Mouse (Mus musculus) E14TG2a.4 (cell line): ENCODE data around the gene Anapc4.
A peak's percentile ranks its signal among the peaks of the same experiment; 100 is the strongest.

Experiments
- H3K27me3 ChIP-seq: 2 replicates; pipeline ENCODE4 v1.6.1; 2014; ENCODE audit warnings: low read length, control low read depth; ENCODE audit not compliant: insufficient read depth
- H3K36me3 ChIP-seq: 2 replicates; pipeline ENCODE4 v1.6.1; 2014; ENCODE audit warnings: low read length, control low read depth; ENCODE audit not compliant: insufficient read depth
- H3K4me1 ChIP-seq: replicated peaks from 2 replicates; pipeline ENCODE4 v1.6.1; 2014; ENCODE audit warnings: low read depth, low read length, control low read depth
- H3K4me3 ChIP-seq: replicated peaks from 2 replicates; pipeline ENCODE4 v1.5.1; 2014; ENCODE audit warnings: mild to moderate bottlenecking, low read length
- H3K9me3 ChIP-seq: 2 replicates; pipeline ENCODE4 v1.6.1; 2014; ENCODE audit warnings: low read length, control low read depth
- CTCF ChIP-seq: conservative IDR thresholded peaks from 2 replicates; pipeline ENCODE4 v1.5.1; 2014; ENCODE audit warnings: low read length
- NANOG ChIP-seq: IDR thresholded peaks from 2 replicates; pipeline ENCODE4 v1.6.1; 2014; ENCODE audit warnings: borderline replicate concordance, low read length, mixed read lengths
- POU5F1 ChIP-seq: IDR thresholded peaks from 2 replicates; pipeline ENCODE4 v1.6.1; 2014; ENCODE audit warnings: low read length, borderline replicate concordance

Anapc4 gene

GRCm38 (mm10) chr5:52879926-52880325, 46.1 kb downstream of the Anapc4 start:
- Histone ChIP-seq H3K4me3 (no peak overlapping the region), H3K4me1 (no peaks in the 10 kb centered on the region; the same call in 1 of the 2 replicates), H3K27me3 (peaks cover 20% of the 10 kb centered on the region), H3K36me3 (no peaks in the 10 kb centered on the region), H3K9me3 (no peaks in the 10 kb centered on the region)
- no peak for TF ChIP-seq CTCF
- no peak for TF ChIP-seq NANOG
- no peak for TF ChIP-seq POU5F1

GRCm38 (mm10) chr5:52882446-52882845, 48.6 kb downstream of the Anapc4 start:
- Histone ChIP-seq H3K9me3 (no peaks in the 10 kb centered on the region; the same call in 1 of the 2 replicates), H3K36me3 (no peaks in the 10 kb centered on the region), H3K4me1 (no peaks in the 10 kb centered on the region; the same call in 1 of the 2 replicates), H3K27me3 (peaks cover 20% of the 10 kb centered on the region), H3K4me3 (no peak overlapping the region)
- TF ChIP-seq CTCF (no peak), POU5F1 (no peak), NANOG (no peak)

GRCm38 (mm10) chr5:52887085-52887484, 53.3 kb downstream of the Anapc4 start:
- Histone ChIP-seq H3K4me3 (no peak overlapping the region), H3K4me1 (no peaks in the 10 kb centered on the region), H3K9me3 (peaks cover 17% of the 10 kb centered on the region), H3K36me3 (no peaks in the 10 kb centered on the region), H3K27me3 (peaks cover 2% of the 10 kb centered on the region; the same call in 1 of the 2 replicates)
- TF ChIP-seq CTCF, result peak; percentile 93
- TF ChIP-seq POU5F1, result no peak

GRCm38 (mm10) chr5:52889919-52890318, 56.1 kb downstream of the Anapc4 start:
- Histone ChIP-seq H3K36me3 (no peaks in the 10 kb centered on the region), H3K27me3 (peaks cover 4% of the 10 kb centered on the region; the same call in 1 of the 2 replicates), H3K9me3 (peaks cover 24% of the 10 kb centered on the region), H3K4me1 (peaks cover 7% of the 10 kb centered on the region; the same call in 1 of the 2 replicates), H3K4me3 (no peak overlapping the region)
- TF ChIP-seq POU5F1 (no peak), NANOG (no peak), CTCF (no peak)

- peaks cover 7% of the 10 kb centered on the region; the same call in 1 of the 2 replicates for H3K4me1 ChIP-seq
- H3K9me3 ChIP-seq, result peaks cover 24% of the 10 kb centered on the region
- TF ChIP-seq POU5F1 (no peak), NANOG (no peak), CTCF (no peak)
- H3K27me3 ChIP-seq, result peaks cover 4% of the 10 kb centered on the region; the same call in 1 of the 2 replicates
- no peak overlapping the region for H3K4me3 ChIP-seq
- no peaks in the 10 kb centered on the region for H3K36me3 ChIP-seq
Observed at GRCm38 (mm10) chr5:52891949-52892835, 58.4 kb downstream of the Anapc4 start.

- H3K27me3 ChIP-seq, result peaks cover 4% of the 10 kb centered on the region; the same call in 1 of the 2 replicates
- H3K4me1 ChIP-seq, result peaks cover 7% of the 10 kb centered on the region; the same call in 1 of the 2 replicates
- no peaks in the 10 kb centered on the region for H3K36me3 ChIP-seq
- TF ChIP-seq NANOG (no peak), POU5F1 (no peak), CTCF (no peak)
- no peak overlapping the region for H3K4me3 ChIP-seq
- peaks cover 10% of the 10 kb centered on the region for H3K9me3 ChIP-seq
Observed at GRCm38 (mm10) chr5:52893938-52894337, 60.1 kb downstream of the Anapc4 start.

- Histone ChIP-seq H3K27me3 (no peaks in the 10 kb centered on the region), H3K4me1 (peaks cover 9% of the 10 kb centered on the region)
Observed at GRCm38 (mm10) chr5:52904246-52904645, 70.4 kb downstream of the Anapc4 start.

GRCm38 (mm10) chr5:52904671-52905070, 70.9 kb downstream of the Anapc4 start:
- TF ChIP-seq POU5F1 (no peak), NANOG (no peak), CTCF (no peak)
- Histone ChIP-seq H3K4me1 (peaks cover 13% of the 10 kb centered on the region), H3K9me3 (no peaks in the 10 kb centered on the region), H3K4me3 (no peak overlapping the region), H3K36me3 (no peaks in the 10 kb centered on the region), H3K27me3 (no peaks in the 10 kb centered on the region)

More at GRCm38 (mm10) chr5:52904246-52904645, 70.4 kb downstream of the Anapc4 start:
- H3K9me3 ChIP-seq, result no peaks in the 10 kb centered on the region
- no peaks in the 10 kb centered on the region for H3K36me3 ChIP-seq
- no peak for TF ChIP-seq NANOG
- TF ChIP-seq CTCF, result no peak
- TF ChIP-seq POU5F1, result no peak
- H3K4me3 ChIP-seq, result no peak overlapping the region

GRCm38 (mm10) chr5:52908246-52908645, 74.4 kb downstream of the Anapc4 start:
- no peaks in the 10 kb centered on the region for H3K36me3 ChIP-seq
- TF ChIP-seq POU5F1 (no peak), NANOG (no peak), CTCF (no peak)
- 0 out of 2 replicates have a peak, but pooled peaks cover 2% of the 10 kb centered on the region for H3K27me3 ChIP-seq
- H3K9me3 ChIP-seq, result no peaks in the 10 kb centered on the region
- H3K4me3 ChIP-seq, result no peak overlapping the region
- peaks cover 36% of the 10 kb centered on the region for H3K4me1 ChIP-seq
